Mouse (Mus musculus): Measurements from ENCODE around the gene Nat8f6. TPM values are rescaled to one million over a fixed set of nuclear protein-coding genes. Genes with fewer than 3 reads are reported as not detected.
"Not testable (repeated sequence)": the region's sequence is repeated elsewhere in the genome, so short reads cannot be mapped to it uniquely, and the experiment has no call there.

Gene Nat8f6
- polyA plus RNA-seq, 1 experiment from 2014 or later: not detected

- not testable (repeated sequence) for H3K36me3 ChIP-seq (ENCODE audit: control insufficient read depth, insufficient read depth, low read length); H3K27me3 ChIP-seq (ENCODE audit: control insufficient read depth, insufficient read depth, low read length); H3K4me3 ChIP-seq (ENCODE audit: low read depth, low read length); H3K9me3 ChIP-seq (ENCODE audit: control insufficient read depth, low read length); H3K27ac ChIP-seq (ENCODE audit: low read depth, low read length); DNase-seq (ENCODE audit: low spot score, missing footprints); H3K4me2 ChIP-seq; ATAC-seq (ENCODE audit: low FRiP score); H3K9ac ChIP-seq (ENCODE audit: low read length); H3K4me1 ChIP-seq (ENCODE audit: control insufficient read depth, insufficient read depth, low read length)
- 87% methylated on average over 5 of the region's 6 CpGs for WGBS
Observed at GRCm38 (mm10) chr6:85763127-85764070, 57.4 kb downstream of the Nat8f6 start.

DNA sequence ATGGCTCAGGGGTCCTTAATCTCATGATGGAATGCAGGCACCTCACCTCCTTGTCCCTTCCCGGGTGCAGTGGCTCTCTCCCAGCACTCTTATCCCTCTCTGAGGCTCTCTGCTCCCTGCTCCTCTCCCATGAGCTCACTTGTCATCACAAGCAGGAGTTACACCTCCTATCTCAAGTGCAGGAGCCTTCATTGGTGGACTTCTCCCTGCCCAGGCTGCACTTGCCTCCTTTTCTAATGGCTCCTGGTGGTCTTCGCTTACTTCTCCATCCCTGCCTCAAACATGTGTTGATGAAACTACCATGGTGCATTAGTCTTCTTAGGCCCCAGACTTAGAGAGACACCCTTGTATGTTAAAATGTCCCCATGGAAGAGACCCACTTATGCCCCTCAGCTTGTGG, 58.1 kb downstream of the Nat8f6 start:
- not testable (repeated sequence) for H3K9me3 ChIP-seq (ENCODE audit: control insufficient read depth, low read length); DNase-seq (ENCODE audit: low spot score, missing footprints); H3K9ac ChIP-seq (ENCODE audit: low read length); H3K36me3 ChIP-seq (ENCODE audit: control insufficient read depth, insufficient read depth, low read length); H3K4me1 ChIP-seq (ENCODE audit: control insufficient read depth, insufficient read depth, low read length); H3K27me3 ChIP-seq (ENCODE audit: control insufficient read depth, insufficient read depth, low read length); H3K27ac ChIP-seq (ENCODE audit: low read depth, low read length); H3K4me3 ChIP-seq (ENCODE audit: low read depth, low read length); ATAC-seq (ENCODE audit: low FRiP score); H3K4me2 ChIP-seq
- WGBS: 100% methylated on average over 1 of the region's 2 CpGs

Small RNA genes lying within 50 kb of the gene (microRNA-seq; reads per million reads assigned to microRNA genes)
- gene Mir6375: not detected

Other genes with a start within 250 kb of the Nat8f6 start
- gene Alms1, start 233.4 kb downstream of the Nat8f6 start, polyA plus RNA-seq (2014; fragmentation: Nextera tagmentation; extraction: Ambion mirVana): 8.8 and 9.0 TPM in 2 replicates
- gene Nat8f7, start 107.7 kb downstream of the Nat8f6 start, polyA plus RNA-seq (2014; fragmentation: Nextera tagmentation; extraction: Ambion mirVana): not detected in 2 replicates
- gene Nat8f3, start 55.2 kb downstream of the Nat8f6 start, polyA plus RNA-seq (2014; fragmentation: Nextera tagmentation; extraction: Ambion mirVana): 0.10 TPM in 1 of 2 replicates, not detected in the other
- not detected in 2 replicates for gene Nat8f5, start within 50 bp of the Nat8f6 start, polyA plus RNA-seq (2014; fragmentation: Nextera tagmentation; extraction: Ambion mirVana)
- gene Nat8, start 11.1 kb upstream of the Nat8f6 start, polyA plus RNA-seq (2014; fragmentation: Nextera tagmentation; extraction: Ambion mirVana): not detected in 2 replicates
- gene Nat8f2, start 48.2 kb upstream of the Nat8f6 start, polyA plus RNA-seq (2014; fragmentation: Nextera tagmentation; extraction: Ambion mirVana): not detected in 2 replicates
- gene Nat8f4, start 83.9 kb upstream of the Nat8f6 start, polyA plus RNA-seq (2014; fragmentation: Nextera tagmentation; extraction: Ambion mirVana): 6.0 and 7.0 TPM in 2 replicates
- gene Tprkb, start 90.9 kb upstream of the Nat8f6 start, polyA plus RNA-seq (2014; fragmentation: Nextera tagmentation; extraction: Ambion mirVana): 33.6 and 40.7 TPM in 2 replicates
- gene Nat8f1, start 94.7 kb upstream of the Nat8f6 start, polyA plus RNA-seq (2014; fragmentation: Nextera tagmentation; extraction: Ambion mirVana): 5.7 and 6.2 TPM in 2 replicates
- gene Dusp11, start 140.7 kb upstream of the Nat8f6 start, polyA plus RNA-seq (2014; fragmentation: Nextera tagmentation; extraction: Ambion mirVana): 40.3 and 42.6 TPM in 2 replicates
- gene Figla, start 195.2 kb upstream of the Nat8f6 start, polyA plus RNA-seq (2014; fragmentation: Nextera tagmentation; extraction: Ambion mirVana): not detected in 2 replicates
- gene Add2, start 207.7 kb upstream of the Nat8f6 start, polyA plus RNA-seq (2014; fragmentation: Nextera tagmentation; extraction: Ambion mirVana): 57.8 and 64.5 TPM in 2 replicates

Data from midbrain, embryonic 11.5 days (tissue).